Mouse (Mus musculus): ENCODE results near the gene Ube2t. TPM values are rescaled to one million over a fixed set of nuclear protein-coding genes. Genes with fewer than 3 reads are reported as not detected.

Gene Ube2t
- 1 to 10 TPM; 5.6 to 6.3 TPM for polyA plus RNA-seq (2017; shearing (Covaris generic))

DNA sequence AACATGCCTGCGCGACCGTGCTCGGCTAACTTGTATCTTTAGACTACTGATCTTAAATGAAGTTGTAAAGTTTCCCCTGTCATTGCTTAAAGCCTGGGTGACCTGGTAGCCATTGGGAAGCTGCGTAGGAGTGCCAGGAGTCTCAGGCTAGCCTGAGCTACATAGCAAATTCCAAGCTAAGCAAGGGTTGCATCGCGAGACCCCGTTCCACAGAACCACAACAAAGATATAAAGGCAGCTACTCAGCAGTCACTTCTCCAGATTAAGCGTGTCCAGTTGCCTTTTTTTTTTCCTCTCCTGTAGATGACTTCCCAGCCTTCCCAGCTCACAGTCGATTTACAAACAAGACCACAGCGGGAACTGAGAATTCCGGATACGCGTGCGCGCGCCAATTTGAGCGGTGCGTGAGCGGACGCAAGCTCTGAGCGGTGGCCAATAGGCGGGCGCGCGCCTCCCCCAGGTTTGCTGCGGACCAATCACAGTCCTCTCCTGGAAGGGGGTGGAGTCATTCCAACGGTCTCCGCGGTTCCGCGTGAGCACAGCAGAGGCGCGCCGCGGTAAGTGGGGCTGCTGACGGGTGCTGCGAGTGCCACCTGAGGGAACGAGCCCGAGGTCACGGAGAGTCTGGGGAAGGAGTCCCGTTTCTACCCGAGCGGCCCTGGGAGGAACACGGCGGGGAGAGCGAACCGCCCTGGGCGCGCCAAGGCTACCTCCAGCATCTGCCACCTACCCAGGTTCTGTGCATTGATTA, at the start of gene Ube2t:
TSS of gene Ube2t (plus strand) at position 513 of the 751 bp plus-strand sequence.
- peak; percentile 99 for ATAC-seq

DNA sequence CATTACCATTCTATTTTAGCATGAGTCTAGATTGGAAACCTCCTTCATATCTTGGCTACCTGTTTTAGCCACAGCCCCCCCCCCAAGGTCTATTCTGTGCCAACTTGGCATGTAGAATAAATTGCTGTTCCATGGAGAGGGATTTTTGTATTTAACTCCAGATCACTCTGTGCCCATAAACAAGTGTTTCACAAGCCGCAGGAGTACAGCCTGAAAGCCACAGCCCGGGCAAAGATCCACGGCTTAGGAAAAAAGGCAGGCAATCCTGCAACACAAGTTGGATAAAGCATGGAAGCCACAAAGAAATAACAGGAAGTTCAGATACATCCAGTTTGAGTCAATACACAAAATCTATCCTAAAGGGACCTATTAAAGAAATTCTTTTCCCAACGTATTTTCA, 48.8 kb upstream of the Ube2t start:
- no peak for ATAC-seq

DNA sequence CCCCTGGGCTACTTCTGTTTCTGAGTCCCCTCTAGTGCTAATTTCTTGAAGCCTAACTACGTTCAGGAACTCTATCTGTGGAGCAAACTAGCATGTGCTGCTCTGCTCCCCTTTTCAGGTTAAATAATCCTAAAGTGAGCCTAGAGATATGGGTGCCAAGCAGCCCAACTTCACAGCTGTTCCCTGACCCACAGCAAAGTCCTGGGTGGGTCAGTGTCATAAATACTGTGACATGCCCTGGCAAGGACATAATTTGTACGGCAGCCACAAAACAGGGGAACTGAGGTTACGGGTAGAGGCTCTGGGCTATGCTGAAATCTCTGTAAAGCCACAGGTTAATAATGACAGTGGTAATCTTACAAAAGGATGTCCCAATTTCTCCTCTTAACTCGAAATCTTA, 46.9 kb upstream of the Ube2t start:
- no peak for ATAC-seq

DNA sequence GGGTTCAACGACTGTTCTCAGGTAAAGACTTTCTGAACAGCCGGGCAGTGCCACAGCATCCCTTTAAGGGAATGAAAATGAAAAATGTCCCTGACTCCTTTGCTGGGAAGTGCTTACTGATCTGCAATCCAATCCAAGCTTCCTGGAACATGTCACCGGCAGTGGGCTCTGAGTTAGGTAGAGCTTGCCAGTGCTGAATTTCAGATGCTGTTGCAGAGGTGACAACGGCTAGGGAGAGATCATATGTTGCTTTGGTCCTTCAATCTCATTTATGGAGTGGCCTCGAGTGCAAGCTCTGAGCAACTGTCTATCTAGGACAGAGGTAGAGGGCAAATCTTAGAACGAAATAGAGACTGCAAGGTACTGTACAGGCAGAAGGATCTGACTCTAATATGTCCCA, 43.4 kb upstream of the Ube2t start:
- ATAC-seq = no peak

GRCm38 (mm10) chr1:134932431-134932830, 29.9 kb upstream of the Ube2t start:
- ATAC-seq = no peak

- ATAC-seq = no peak
Measured at GRCm38 (mm10) chr1:134936335-134936734, 26.0 kb upstream of the Ube2t start.

GRCm38 (mm10) chr1:134938233-134938632, 24.1 kb upstream of the Ube2t start:
- no peak for ATAC-seq

- no peak for ATAC-seq
Measured at GRCm38 (mm10) chr1:134940863-134941262, 21.5 kb upstream of the Ube2t start.

GRCm38 (mm10) chr1:134942898-134943297, 19.5 kb upstream of the Ube2t start:
- ATAC-seq = no peak

- ATAC-seq = no peak
Measured at GRCm38 (mm10) chr1:134947590-134947989, 14.8 kb upstream of the Ube2t start.

DNA sequence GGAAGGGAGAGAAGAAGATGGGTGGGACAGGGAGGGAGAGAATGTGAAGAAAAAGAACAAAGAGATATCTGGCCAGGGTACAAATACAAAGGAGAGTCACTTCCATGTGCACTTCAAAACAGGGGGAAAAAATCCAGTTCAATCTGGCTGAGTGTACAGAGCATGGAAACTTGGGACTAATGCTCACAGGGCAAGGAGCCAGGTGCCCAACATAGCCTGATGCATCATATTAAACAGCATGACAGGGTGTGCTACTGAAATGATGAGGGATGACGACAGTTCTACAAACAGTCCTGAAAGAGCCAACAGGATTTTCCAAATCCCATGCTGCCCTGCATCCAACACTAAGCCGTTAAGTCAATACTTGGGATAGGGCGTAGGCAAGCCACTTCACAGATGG, 12.4 kb upstream of the Ube2t start:
- no peak for ATAC-seq

DNA sequence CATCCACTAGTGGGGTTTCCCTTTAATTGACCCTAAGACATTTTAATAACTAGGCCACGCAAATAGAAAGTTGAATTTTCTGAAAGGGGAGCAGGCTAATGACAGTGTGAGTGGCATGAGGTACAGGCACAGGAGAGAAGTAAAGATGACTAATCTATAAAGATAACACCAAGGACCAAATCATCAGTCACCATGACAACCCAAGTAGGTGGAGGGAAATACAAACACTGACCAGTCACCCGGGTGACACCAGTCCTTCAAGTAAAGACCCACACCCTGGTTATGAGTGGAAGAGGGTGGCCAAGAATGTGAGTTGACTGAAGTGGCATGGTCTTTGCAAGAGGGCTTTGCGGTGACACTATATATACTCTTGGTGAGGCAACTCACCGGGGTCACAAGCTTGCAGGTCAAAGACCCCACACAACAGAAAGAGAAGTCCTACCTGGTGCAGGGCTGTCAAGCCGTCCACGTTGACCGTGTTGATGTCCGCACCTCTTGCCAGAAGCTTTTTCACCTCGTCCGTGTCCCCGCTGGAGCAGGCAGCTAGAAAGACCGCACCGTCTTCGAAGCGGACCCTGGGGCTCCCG, 7.2 kb upstream of the Ube2t start:
- ATAC-seq = no peak

DNA sequence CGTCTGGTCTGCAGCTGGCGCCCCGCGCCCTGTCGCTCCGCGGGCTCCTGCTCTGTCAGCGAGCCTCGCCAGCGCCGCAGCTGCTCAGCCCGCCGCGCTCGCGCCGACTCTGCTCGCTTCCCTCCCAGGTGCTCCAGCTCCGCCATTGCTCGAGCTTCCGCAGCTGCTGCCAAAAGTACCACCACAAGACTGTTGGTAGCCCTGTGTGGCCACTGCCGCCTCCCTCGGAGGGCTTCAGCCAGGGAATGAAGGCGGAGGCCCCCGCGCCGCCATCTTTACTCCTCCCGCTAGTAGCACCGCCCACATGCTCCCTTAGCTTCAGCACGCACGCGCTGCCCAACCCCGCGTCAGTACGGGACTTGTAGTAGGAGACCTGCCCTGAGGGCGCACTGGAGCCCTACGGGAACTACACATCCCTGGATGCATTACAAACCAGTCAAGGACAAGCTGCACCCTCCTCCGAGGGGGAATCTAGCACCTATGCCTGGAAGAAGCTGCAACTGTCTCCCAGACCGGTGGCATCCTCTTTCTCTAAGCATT, 6.7 kb upstream of the Ube2t start, which contains the start of gene Ppp1r12b:
TSS of gene Ppp1r12b (minus strand) at position 306 of the 540 bp plus-strand sequence.
- ATAC-seq = peak; percentile 98

DNA sequence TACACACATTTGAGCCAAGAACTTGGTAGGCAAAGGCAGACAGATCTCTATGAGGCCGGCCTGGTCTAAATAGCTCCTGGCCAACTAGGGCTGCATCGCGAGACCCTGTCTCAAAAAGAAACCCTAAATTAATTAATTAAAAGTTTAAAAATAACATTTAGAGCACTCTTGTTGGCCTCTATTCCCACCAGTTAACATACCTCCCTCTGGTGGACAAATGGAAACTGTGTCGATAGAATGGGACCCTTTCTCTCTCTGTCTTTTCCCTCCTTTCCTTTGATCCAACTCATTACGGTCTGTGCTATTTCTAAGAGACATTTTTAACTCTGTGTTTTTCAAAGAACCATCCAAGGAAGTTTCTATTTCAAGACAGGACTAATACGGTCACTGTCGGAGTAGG, 1.7 kb upstream of the Ube2t start:
- no peak for ATAC-seq

GRCm38 (mm10) chr1:134962821-134963220, 456 bp downstream of the Ube2t start:
- peak; percentile 58 for ATAC-seq

- ATAC-seq = no peak
Measured at GRCm38 (mm10) chr1:134965430-134965829, 3.1 kb downstream of the Ube2t start.

GRCm38 (mm10) chr1:134972920-134973319, 10.6 kb downstream of the Ube2t start:
- no peak for ATAC-seq

- ATAC-seq = peak; percentile 61
Measured at GRCm38 (mm10) chr1:134987173-134987961, 25.0 kb downstream of the Ube2t start.

- ATAC-seq = no peak
Measured at GRCm38 (mm10) chr1:134987962-134988341, 25.6 kb downstream of the Ube2t start.

DNA sequence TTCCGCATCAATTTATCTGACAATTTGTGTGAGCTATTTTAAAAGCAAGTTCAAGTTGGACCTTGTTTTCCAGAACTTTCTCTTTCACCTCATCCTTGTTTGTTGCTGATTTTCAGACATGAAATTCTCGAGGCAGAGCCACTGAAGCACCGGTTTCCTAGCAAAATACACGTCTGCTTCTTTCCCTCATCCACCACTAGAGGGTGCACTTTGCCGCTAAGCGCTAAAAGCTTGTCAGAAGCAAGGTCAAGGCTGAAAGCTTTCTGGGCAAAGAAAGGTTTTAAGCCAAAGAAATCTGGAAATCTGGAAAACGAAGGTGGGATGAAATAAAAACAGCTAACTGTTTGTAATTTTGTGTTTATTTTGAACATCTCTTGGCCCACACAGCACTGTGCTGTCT, 27.0 kb downstream of the Ube2t start:
- peak; percentile 64 for ATAC-seq

DNA sequence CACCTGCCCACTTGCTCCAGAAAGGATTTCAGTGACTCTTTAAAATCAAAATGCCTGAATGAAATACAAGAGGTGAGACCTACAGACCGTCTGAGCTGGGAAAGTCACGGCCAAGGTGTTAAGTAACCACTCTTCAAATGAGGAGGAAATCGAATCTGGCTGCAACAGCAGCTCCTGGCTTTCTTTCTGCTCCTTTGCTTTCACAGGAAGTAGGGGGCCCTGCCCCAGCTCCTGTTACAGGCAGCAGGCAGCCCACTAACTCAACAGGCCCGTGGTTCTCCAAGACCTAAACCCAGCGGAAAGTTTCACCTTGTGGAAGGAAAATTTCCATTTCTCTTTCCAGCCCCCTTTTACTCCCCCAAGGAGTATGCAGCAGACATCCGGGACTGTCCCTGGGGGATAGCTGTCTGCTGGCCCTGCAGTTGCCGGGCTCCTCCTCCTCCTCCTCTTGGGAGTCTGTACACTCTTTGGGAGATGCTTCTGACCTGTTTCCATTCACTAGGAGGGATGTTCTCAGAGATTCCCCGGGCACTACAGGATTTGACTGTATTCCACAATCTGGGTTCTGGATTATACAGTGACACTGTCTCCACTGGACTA, 29.8 kb downstream of the Ube2t start:
- ATAC-seq = no peak

DNA sequence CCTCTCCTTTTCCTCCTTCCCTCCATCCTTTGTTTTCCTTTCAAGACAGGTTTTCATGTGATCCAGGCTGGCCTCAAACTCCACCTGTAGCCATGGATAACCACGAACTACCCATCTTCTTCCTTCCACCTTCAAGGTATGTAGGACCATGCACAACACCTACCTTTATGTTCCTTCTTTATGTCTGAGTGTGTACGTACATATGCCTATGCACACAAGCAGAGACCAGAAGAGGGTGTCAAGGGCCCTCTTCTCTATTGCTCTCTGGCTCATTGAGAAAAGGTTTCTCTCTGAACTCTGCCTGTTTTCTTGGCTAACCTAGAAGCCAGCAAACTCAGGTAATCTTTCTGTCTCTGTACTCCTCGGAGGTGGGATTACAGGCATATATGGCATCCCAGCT, 32.4 kb downstream of the Ube2t start:
- no peak for ATAC-seq

DNA sequence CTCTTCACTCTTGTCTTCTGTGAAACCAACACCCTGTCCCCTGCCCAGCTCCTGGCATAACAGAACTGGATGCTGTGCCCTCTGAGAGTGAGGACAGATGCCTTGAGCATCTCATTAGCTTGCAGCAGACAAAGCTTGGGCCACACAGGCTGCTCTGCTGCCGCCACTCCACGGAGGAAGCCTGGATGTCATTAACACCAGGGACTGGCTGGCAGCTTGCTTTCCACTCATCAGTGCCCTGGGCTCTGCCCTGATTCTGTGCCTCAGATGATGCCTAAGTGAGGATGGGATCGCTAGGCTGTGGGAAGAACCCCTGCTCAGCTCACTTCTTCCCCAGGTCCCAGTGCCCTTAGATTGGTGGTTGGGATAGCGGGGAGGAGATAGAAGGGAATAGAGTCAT, 33.1 kb downstream of the Ube2t start:
- ATAC-seq = no peak
